Mouse (Mus musculus): ENCODE data around the gene Gfm2. TPM values are rescaled to one million over a fixed set of nuclear protein-coding genes. Genes with fewer than 3 reads are reported as not detected.

Gfm2 gene
- total RNA-seq, 2 experiments from 2014 or later: 13.8 to 15.2 TPM

DNA sequence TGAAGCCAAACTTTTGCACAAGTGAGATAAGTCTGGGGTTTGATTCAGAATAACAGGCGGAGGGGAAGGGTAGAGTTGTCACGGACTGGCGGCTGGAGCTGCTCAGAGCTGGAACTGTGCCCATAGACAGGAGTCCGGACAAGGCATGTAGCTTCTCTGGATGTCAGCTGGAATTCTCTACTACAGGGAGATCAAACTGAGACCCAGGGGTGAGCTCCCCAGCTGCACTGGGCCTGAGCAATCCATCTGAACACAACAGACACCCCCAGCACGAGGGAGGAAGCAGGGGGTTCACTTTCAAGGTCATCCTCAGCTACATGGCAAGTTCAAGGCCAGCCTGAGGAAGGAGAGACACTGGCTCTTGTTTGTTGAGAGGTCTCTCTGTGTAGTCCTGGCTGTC, 46.9 kb downstream of the Gfm2 start:
- ATAC-seq (replicated peaks; ENCODE audit: low FRiP score, poor library complexity, severe bottlenecking): no peak

- no peak for ATAC-seq (replicated peaks; ENCODE audit: low FRiP score, poor library complexity, severe bottlenecking)
Observed at GRCm38 (mm10) chr13:97186346-97186745, 48.6 kb downstream of the Gfm2 start.

DNA sequence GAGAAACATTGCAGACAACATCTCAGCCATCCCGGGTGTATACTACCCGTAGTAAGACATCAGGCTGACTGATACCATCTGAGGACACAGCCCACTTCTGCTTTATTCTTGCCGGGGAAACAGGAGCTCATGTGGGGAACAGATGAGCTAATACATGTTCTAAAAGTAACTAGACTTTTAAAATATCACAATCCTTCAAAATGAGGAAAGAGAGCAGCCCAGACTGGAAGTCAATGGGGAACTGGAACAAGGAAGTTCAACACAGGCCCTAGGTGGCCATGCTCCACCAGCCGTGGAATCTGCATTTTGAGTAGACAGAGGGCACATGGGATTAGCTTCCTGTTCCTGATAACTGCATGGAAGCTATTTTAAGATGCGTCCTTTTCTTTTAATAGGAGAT, 50.0 kb downstream of the Gfm2 start:
- ATAC-seq (replicated peaks; ENCODE audit: low FRiP score, poor library complexity, severe bottlenecking): no peak

GRCm38 (mm10) chr13:97192649-97193048, 54.9 kb downstream of the Gfm2 start:
- ATAC-seq (replicated peaks; ENCODE audit: low FRiP score, poor library complexity, severe bottlenecking): no peak

DNA sequence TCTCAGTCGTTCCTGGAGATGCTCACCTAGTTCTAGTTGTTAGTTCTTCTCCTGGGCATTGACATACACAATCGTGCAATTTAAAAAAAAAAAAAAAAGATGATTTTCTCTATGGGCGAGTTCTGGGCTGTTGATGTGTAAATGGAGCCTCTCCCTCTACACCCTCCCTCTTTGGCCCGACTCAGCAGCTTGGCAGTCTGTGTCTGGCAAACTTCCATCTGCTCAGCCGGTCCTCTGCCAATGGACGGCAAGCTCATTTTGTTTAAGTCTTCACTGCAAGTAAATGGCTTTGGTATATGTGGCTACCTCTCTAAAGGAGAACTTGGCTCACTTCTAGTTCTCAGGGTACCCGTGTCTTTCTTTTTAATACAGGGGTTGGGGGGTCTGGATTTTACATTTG, 55.7 kb downstream of the Gfm2 start:
- ATAC-seq (replicated peaks; ENCODE audit: low FRiP score, poor library complexity, severe bottlenecking): no peak

- ATAC-seq (replicated peaks; ENCODE audit: low FRiP score, poor library complexity, severe bottlenecking): no peak
Observed at GRCm38 (mm10) chr13:97196186-97196924, 58.6 kb downstream of the Gfm2 start.

- no peak for ATAC-seq (replicated peaks; ENCODE audit: low FRiP score, poor library complexity, severe bottlenecking)
Observed at GRCm38 (mm10) chr13:97196925-97197218, 59.1 kb downstream of the Gfm2 start.

DNA sequence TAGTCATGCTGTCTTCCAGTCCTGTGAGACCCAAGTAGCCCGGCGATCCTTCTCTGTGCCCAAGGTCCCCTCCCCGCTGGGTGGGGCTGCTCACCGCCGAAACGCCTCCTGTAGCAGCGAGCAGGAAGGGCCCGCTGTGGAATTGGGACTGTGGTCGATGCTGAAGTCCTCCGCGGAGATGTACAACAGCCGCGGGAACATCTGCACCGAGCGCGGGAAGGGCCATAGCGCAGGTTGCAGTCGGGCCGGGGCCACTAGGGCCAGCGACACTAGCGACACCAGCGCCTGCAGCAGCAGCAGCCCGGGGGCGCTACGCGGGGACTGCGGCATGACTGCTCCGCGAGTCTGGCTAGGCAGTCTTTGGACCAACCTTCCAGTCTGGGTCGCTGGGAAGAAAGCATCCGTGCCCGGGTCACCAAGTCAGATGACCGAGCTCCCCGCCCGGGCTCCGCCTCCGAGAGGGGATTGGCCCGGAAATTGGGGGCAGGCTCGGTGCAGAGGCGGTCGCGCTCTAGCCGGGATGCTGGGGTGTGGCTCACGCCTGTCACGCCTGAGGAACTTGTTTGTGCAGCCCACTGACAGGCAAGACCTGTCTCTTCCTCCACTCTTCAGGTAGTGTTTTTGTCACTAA, 60.3 kb downstream of the Gfm2 start, which contains the start of gene Hexb:
Hexb (minus strand) TSS at position 426 of the 631 bp plus-strand sequence.
- ATAC-seq (replicated peaks; ENCODE audit: low FRiP score, poor library complexity, severe bottlenecking): peak; percentile 96

GRCm38 (mm10) chr13:97199123-97199522, 61.4 kb downstream of the Gfm2 start:
- no peak for ATAC-seq (replicated peaks; ENCODE audit: low FRiP score, poor library complexity, severe bottlenecking)

- ATAC-seq (replicated peaks; ENCODE audit: low FRiP score, poor library complexity, severe bottlenecking): no peak
Observed at GRCm38 (mm10) chr13:97201076-97201475, 63.3 kb downstream of the Gfm2 start.

GRCm38 (mm10) chr13:97201896-97202295, 64.2 kb downstream of the Gfm2 start:
- no peak for ATAC-seq (replicated peaks; ENCODE audit: low FRiP score, poor library complexity, severe bottlenecking)

- ATAC-seq (replicated peaks; ENCODE audit: low FRiP score, poor library complexity, severe bottlenecking): peak; percentile 72
Observed at GRCm38 (mm10) chr13:97205052-97205701, 67.4 kb downstream of the Gfm2 start.

DNA sequence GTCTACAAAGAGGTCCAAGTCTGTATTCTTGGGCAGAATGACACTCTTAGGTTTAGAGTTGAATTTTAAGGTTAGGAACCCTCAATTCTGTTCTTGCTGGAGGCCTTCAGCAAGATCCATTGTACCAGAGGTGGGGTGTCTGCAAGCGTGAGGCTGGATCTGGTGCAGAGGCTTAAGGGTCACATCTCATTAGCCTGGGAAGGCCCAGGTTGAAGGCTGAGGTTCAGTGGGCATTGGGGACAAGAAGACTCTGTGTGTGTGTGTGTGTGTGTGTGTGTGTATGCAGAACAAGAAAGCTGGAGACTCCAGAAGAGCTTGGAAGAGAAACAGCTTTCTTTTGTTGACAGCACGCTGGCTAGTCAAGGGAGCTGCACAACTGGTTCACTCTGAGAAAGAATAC, 68.3 kb downstream of the Gfm2 start:
- ATAC-seq (replicated peaks; ENCODE audit: low FRiP score, poor library complexity, severe bottlenecking): no peak

- ATAC-seq (replicated peaks; ENCODE audit: low FRiP score, poor library complexity, severe bottlenecking): no peak
Observed at GRCm38 (mm10) chr13:97207472-97208111, 69.9 kb downstream of the Gfm2 start.

DNA sequence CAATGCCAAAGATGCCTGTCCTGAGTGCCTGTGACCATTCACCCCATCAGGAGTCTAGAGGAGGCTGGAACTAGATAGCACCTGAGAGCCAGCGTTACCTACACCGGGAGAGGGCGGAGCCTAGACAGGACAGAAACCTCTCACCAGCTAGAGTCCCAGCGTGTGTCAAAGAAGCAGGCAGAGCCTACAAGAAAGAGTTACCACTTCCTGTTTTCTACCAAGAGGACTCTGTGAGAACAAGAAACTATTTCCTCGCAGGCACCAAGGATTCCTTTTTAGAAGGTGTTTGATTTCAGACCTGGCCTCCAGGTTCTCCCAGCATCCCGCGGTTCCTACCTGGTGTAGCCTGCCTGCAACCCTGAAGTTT, 70.4 kb downstream of the Gfm2 start:
- ATAC-seq (replicated peaks; ENCODE audit: low FRiP score, poor library complexity, severe bottlenecking): no peak

GRCm38 (mm10) chr13:97208500-97209010, 70.8 kb downstream of the Gfm2 start:
- ATAC-seq (replicated peaks; ENCODE audit: low FRiP score, poor library complexity, severe bottlenecking): no peak

GRCm38 (mm10) chr13:97214583-97215268, 77.0 kb downstream of the Gfm2 start:
- no peak for ATAC-seq (replicated peaks; ENCODE audit: low FRiP score, poor library complexity, severe bottlenecking)

DNA sequence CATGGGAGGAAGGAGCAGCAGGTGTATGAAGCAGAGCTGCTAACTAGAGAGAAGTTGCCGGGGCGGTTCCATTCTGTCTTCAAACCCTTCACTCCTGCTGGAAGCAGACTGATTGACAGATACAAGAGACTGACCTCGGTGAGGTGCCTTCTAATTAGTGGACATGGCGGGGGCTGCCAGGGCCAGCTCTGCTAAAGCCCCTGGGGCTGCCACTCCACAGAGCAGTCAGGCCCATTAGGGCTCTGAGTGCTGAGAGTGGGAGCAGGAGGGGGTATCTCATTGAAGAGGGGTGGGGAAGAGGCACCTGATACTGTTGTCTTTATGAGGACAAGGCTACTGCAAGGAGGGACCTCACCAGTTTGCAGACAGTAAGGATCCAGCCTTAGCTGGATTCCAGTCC, 77.8 kb downstream of the Gfm2 start:
- no peak for ATAC-seq (replicated peaks; ENCODE audit: low FRiP score, poor library complexity, severe bottlenecking)

GRCm38 (mm10) chr13:97216196-97216595, 78.5 kb downstream of the Gfm2 start:
- ATAC-seq (replicated peaks; ENCODE audit: low FRiP score, poor library complexity, severe bottlenecking): no peak

DNA sequence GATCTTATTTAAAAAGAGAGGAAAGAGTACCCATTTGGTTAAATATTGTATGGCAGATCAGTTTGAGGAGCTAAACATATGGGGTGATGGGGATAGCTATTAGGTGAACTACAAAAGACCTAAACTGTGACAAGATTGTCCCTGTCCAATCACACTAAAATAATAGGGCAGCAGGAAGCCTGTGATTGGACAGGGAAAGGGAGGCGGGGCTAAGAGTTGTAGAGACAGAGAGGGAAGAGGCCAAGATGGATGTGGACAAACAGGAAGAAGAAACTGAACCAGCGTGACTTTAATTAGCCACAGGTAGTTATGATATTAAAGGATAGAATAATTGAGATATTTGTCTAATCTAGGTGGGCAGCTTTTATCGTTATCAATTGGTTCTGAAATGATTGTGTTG, 82.3 kb downstream of the Gfm2 start:
- no peak for ATAC-seq (replicated peaks; ENCODE audit: low FRiP score, poor library complexity, severe bottlenecking)
